Mouse (Mus musculus): ENCODE data around the gene Col2a1.

Gene Col2a1

DNA sequence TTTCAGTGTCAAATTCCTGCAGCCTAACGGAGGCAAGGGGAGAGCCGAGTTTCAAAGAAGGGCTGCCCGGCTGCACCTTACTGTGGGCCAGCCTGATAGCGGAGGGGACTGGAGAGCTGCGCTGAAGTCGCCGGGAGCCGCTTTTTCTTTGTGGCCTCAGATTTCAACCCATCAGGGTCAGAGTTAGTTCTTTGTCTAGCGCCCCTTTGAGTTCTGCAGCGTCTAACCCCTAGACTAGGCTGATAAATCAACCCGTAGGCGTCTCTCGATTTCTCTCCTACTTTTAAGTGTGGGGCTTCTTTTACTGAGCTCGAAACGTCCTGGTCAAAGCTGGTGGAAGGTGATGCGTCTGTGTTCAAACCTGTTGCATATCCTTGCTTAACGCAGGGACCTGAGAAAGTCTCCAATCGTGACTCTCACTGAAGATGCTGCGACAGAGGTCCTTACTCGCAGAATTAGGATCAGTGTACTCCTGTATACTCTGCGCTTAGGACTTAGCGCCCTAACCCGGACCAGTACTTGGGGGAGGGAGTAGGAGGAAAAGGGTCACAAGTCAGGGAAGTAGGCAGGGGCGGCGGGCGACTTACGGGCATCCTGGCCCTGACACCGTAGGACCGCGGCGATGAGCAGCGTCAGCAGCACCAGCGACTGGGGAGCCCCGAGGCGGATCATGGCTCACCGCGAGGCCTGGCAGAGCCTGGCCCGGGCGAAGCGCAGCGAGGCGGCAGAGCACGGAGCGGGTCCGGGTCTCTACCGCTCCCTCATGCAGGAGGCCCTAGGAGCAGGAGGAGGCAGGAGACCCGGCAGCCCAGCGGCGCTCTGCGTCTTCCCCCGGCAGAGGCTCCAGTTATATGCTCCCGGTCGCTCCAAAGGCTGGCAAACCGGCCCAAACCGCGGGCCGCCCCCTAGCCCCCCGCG is at the start of gene Col2a1:
Col2a1 (minus strand) TSS at position 874 of the 918 bp plus-strand sequence.
- DNase-seq (ENCODE audit: low spot score in 2 of 2): no peak

GRCm38 (mm10) chr15:98051685-98052084 is 47.2 kb upstream of the Col2a1 start:
- DNase-seq (ENCODE audit: low spot score in 2 of 2): no peak

GRCm38 (mm10) chr15:98048918-98049700 is 44.6 kb upstream of the Col2a1 start:
- DNase-seq (ENCODE audit: low spot score in 2 of 2): no peak

GRCm38 (mm10) chr15:98044387-98044786 is 39.9 kb upstream of the Col2a1 start:
- DNase-seq (ENCODE audit: low spot score in 2 of 2): no peak

- DNase-seq (ENCODE audit: low spot score in 2 of 2): peak in 1 of 2 experiments; percentile 28
Observed at GRCm38 (mm10) chr15:98043967-98044366, 39.5 kb upstream of the Col2a1 start.

- DNase-seq (ENCODE audit: low spot score in 2 of 2): no peak
Observed at GRCm38 (mm10) chr15:98042508-98042907, 38.0 kb upstream of the Col2a1 start.

GRCm38 (mm10) chr15:98039682-98040081 is 35.2 kb upstream of the Col2a1 start:
- no peak for DNase-seq (ENCODE audit: low spot score in 2 of 2)

DNA sequence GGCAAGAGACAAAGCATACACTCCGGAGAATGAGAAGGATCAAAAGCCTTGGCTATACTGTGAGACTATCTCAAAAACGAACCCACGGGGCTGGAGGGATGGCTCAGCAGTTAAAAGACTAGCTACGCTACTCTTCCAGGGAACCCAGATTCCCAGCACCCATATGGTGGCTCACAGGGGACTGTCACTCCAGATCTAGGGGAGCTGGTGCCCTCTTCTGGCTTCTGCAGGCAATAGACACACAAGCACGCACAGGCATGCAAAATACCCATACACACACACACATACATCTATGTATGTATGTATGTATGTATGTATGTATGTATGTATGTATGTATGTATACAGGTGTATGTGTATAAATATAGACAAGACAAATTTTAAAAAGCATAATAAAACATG is 32.1 kb upstream of the Col2a1 start:
- DNase-seq (ENCODE audit: low spot score in 2 of 2): no peak

DNA sequence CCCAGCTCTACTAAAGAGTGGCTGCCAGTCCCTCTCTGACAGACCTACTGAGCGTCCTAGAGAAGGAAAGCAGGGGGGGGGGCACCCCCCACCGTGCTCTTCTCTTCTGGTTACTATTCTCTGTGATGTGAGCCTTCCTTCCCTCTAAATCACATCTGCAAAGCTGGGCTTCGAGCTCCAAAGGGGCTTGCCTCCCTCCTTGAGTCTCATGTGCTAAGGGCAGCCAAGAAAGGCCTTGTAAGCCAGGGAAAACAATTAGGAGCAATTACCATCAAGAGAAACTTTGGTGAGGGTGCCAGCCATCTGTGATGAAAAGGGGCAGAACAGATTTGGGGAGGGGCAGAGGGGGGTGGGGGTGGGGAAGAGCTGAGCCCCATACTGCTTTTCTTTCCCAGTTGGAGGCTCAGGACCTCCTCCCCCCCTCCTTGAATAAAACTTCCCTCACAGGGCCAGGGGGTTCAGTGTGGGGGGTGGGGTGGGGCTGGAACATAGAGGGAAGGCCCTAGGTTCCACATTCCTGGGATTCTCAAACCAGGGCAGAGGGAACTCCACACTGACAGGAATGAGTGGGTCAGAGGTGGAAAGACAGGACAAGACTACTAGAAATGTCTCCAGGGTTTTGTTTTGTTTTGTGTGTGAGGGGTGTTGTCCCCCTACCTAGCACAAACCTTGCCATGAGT is 30.7 kb upstream of the Col2a1 start:
- DNase-seq (ENCODE audit: low spot score in 2 of 2): no peak

GRCm38 (mm10) chr15:98033233-98033748 is 28.8 kb upstream of the Col2a1 start:
- DNase-seq (ENCODE audit: low spot score in 2 of 2): no peak

- no peak for DNase-seq (ENCODE audit: low spot score in 2 of 2)
Observed at GRCm38 (mm10) chr15:98029798-98030197, 25.3 kb upstream of the Col2a1 start.

DNA sequence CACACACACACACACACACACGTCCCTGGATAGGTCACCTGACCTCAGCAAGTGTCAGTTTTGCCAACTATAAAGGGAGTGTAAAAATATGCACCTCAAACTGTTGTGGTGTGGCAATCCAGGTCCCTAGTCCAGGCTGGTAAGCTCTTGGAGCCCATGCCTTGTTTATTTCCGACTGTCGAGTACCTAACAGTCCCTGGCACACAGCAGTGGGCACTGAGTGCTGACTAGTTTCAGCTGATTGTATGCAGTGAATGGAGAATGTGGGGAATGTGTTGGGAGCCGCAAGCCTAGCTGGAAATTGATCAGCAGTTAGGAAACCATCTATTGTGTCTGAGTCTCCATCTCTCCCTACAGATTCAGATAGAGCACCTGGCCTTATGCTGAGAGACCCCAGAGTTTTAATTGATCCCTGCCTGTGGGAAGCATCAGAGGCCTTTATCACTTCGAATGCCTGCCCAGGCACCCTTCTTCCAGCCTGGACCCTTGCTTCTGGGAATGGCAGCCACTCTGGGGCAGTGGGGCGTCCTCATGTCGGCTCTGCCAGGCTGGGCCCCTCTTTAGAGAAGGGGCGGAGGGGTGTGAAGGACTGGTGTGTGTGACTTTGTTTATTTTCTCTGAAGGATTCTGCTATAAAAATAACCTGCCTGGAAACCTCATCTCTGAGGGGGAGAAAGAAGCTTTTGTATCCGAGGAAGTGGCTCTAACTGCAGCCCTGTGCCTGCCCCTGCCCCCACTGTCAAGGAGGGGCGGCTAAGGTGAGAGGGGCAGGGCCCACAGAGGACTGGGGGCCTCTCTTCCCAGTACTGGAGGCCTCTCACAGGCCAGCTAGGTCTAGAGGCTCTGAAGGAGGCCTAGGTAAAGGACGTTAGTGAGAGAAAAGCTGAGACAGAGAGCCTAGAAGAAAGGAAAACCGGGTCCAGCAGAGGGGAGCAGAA is 22.7 kb upstream of the Col2a1 start:
- DNase-seq (ENCODE audit: low spot score in 2 of 2): no peak

GRCm38 (mm10) chr15:98025611-98026010 is 21.1 kb upstream of the Col2a1 start:
- DNase-seq (ENCODE audit: low spot score in 2 of 2): no peak

DNA sequence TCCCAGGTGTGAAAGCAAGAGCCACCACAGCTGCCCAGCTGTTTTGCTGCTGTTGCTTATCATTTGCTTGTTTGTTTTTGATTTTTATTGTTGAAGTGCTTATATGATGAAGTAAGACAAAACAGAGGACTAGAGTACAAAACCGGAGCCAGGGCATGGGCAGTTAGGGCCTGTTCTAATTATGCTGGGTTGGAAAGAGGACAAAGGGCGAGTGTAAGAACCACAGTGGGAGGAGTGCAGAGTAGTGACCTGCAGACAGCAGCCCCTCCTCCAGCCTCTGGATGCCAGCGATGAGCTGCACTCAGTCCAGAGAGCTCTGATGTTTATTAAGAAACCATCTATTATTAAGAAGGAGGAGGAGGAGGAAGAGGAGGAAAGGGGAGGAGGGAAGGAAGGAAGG is 18.6 kb upstream of the Col2a1 start:
- DNase-seq (ENCODE audit: low spot score in 2 of 2): no peak

DNA sequence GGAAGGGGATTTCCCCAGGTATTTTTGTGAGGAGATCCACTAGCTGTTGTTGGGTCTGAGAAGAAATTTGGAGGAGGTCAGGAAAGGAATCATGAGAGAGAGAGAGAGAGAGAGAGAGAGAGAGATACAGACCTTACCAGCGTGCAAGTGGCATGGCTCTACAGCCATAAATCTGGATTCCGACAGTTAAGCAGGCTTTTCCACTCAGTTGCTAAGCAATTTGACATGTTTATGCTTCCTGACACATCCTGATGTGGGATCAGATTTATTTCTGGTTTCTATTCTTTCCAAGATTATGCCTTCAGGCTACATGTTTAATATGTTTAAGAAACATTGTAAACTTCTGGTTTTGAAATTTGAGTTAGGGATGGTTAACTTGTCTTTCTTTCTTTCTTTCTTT is 17.4 kb upstream of the Col2a1 start:
- no peak for DNase-seq (ENCODE audit: low spot score in 2 of 2)

GRCm38 (mm10) chr15:98019047-98019446 is 14.6 kb upstream of the Col2a1 start:
- no peak for DNase-seq (ENCODE audit: low spot score in 2 of 2)

DNA sequence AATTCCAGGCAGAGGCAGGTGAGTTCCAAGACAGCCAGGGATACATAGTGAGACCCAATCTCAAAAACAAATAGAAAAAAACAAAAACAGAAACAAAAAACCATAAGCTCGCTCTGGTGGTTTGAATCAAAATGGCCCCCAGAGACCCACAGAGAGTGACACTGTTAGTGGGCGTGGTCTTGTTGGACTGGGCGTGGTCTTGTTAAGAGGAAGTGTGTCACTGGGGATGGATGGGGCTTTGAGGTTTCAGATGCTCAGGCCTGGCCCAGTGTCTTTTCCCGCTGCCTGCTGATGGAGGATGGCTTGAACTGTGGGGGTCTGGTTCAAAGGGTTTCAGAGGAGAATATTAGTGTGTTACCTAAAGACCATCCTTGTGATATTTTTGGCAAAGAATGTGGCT is 13.4 kb upstream of the Col2a1 start:
- no peak for DNase-seq (ENCODE audit: low spot score in 2 of 2)

DNA sequence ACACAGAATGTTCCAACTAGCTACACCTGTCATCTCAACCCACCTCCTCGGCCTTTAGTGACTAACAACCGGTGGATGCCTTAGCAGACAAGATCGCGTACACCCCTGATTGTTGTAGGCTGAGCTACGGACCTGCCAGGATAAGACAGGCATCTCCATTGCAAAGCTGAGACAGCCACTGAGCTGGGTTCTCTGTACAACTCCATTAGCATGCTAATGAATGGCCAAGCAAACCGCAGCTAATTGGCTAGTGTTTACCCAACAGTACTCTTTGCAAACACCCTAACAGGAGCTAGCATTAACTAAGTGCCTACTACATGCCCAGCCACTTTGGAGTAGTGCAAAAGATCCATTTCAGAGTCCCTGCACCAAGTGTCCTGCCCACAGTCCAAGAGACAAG is 8.3 kb upstream of the Col2a1 start:
- DNase-seq (ENCODE audit: low spot score in 2 of 2): no peak

DNA sequence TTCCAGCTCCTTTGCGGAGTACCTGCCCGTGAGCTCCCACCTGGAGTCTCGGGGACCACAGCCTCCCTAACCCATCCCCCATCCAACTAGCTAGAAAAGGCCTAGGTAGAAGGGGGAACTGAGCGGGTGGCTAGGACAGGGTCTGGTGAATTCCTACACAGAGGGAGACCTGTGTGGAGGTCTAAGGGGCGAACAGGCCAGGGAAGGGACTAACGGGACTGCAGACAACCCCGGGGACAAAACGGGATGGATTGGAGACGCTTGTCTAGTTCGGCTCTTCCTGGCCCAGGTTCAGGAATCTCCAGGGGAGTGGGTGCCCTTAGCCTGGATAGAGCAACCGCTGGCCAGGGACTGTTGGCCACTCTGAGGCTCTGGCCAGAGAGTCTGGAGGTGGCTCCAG is 686 bp upstream of the Col2a1 start:
- no peak for DNase-seq (ENCODE audit: low spot score in 2 of 2)

GRCm38 (mm10) chr15:98004740-98005159 is 255 bp upstream of the Col2a1 start:
- DNase-seq (ENCODE audit: low spot score in 2 of 2): no peak

Data from frontal cortex, postnatal 36 days (tissue).